Mouse (Mus musculus): ENCODE data around the gene Mgea5.

- TF ChIP-seq CHD2 (IDR thresholded peaks at IDR 0.05; ENCODE audit: low read length) (no peak), CTCF (conservative IDR thresholded peaks at IDR 0.05 in 1 of 2, IDR thresholded peaks at IDR 0.05 in 1 of 2; ENCODE audit: low read depth in 2 of 2, low read length in 2 of 2) (no peak), EP300 (IDR thresholded peaks at IDR 0.05; ENCODE audit: low read length) (no peak), KAT2A (IDR thresholded peaks at IDR 0.05; ENCODE audit: insufficient replicate concordance, low read length) (no peak), ZMIZ1 (IDR thresholded peaks at IDR 0.05; ENCODE audit: low read depth, low read length) (no peak), MAX (IDR thresholded peaks at IDR 0.05; ENCODE audit: low read length) (no peak), E2F4 (IDR thresholded peaks at IDR 0.05; ENCODE audit: insufficient replicate concordance, low read depth, low read length) (no peak), POLR2A (IDR thresholded peaks at IDR 0.05; ENCODE audit: low read depth, low read length) (no peak), HCFC1 (IDR thresholded peaks at IDR 0.05; ENCODE audit: low read depth, low read length) (no peak), ZKSCAN1 (IDR thresholded peaks at IDR 0.05; ENCODE audit: borderline replicate concordance, low read depth, low read length) (no peak), RCOR1 (conservative IDR thresholded peaks at IDR 0.05; ENCODE audit: low read depth, low read length) (no peak), USF1 (IDR thresholded peaks at IDR 0.05; ENCODE audit: low read depth, low read length) (no peak), USF2 (conservative IDR thresholded peaks at IDR 0.05; ENCODE audit: low read depth, low read length) (no peak)
Observed at GRCm38 (mm10) chr19:45736241-45736640, 47.4 kb downstream of the Mgea5 start.

Measured in CH12.LX (cell line).